Mouse (Mus musculus): ENCODE data around the gene Plekha8. TPM values are rescaled to one million over a fixed set of nuclear protein-coding genes. Genes with fewer than 3 reads are reported as not detected.

Plekha8 gene
- polyA plus RNA-seq, 1 experiment from 2014 or later: 12.2 TPM

- no peak overlapping the region for H3K4me2 ChIP-seq (replicated peaks)
- no peaks in the 10 kb centered on the region for H3K9me3 ChIP-seq
- H3K27me3 ChIP-seq: no peaks in the 10 kb centered on the region
- peaks cover 64% of the 10 kb centered on the region for H3K36me3 ChIP-seq
- 91% methylated on average over 13 of the region's 13 CpGs for WGBS
- H3K4me3 ChIP-seq (replicated peaks): no peak overlapping the region
- no peak overlapping the region for H3K9ac ChIP-seq (replicated peaks)
- no peak overlapping the region for H3K27ac ChIP-seq
- no peak for ATAC-seq
- no peaks in the 10 kb centered on the region; the same call in 1 of the 2 replicates for H3K4me1 ChIP-seq (replicated peaks)
These were observed 95.9 kb downstream of the Plekha8 start for GRCm38 (mm10) chr6:54690838-54691237.

- Histone ChIP-seq H3K4me2 (replicated peaks) (no peak overlapping the region), H3K9ac (replicated peaks) (no peak overlapping the region), H3K4me3 (replicated peaks) (no peak overlapping the region), H3K27ac (no peak overlapping the region), H3K36me3 (peaks cover 68% of the 10 kb centered on the region), H3K9me3 (no peaks in the 10 kb centered on the region), H3K27me3 (no peaks in the 10 kb centered on the region), H3K4me1 (replicated peaks) (no peaks in the 10 kb centered on the region)
- WGBS: 77% methylated on average over 14 of the region's 14 CpGs
- no peak for ATAC-seq
These were observed 96.6 kb downstream of the Plekha8 start for GRCm38 (mm10) chr6:54691368-54692116.

GRCm38 (mm10) chr6:54692201-54692600 lies 97.3 kb downstream of the Plekha8 start:
- H3K27me3 ChIP-seq: no peaks in the 10 kb centered on the region
- no peaks in the 10 kb centered on the region for H3K9me3 ChIP-seq
- H3K4me1 ChIP-seq (replicated peaks): no peaks in the 10 kb centered on the region
- no peak for ATAC-seq
- H3K4me3 ChIP-seq (replicated peaks): no peak overlapping the region
- WGBS: 76% methylated on average over 1 of the region's 1 CpGs
- H3K36me3 ChIP-seq: peaks cover 64% of the 10 kb centered on the region
- no peak overlapping the region for H3K4me2 ChIP-seq (replicated peaks)
- H3K9ac ChIP-seq (replicated peaks): no peak overlapping the region
- no peak overlapping the region for H3K27ac ChIP-seq

DNA sequence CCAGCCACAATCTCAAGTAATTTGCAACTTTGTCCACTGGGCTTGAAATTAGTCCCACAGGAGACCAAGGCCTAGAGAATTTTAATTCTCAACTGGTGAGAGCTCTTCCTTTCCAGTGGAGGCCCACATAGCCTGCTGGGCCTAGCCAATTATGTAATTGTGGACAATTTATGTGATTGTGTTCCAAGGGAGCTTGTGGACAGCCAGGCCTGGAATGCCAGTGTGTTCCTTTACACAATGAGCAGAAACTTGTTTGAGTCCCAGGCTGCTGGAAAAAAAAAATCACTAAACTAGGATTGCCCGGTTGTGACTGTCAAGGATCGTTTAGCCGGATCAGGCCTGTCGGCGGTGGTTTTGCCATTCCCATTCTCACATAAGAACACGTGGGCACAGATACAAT lies 98.4 kb downstream of the Plekha8 start:
- Histone ChIP-seq H3K4me1 (replicated peaks) (no peaks in the 10 kb centered on the region), H3K36me3 (peaks cover 66% of the 10 kb centered on the region), H3K27ac (no peak overlapping the region), H3K9me3 (no peaks in the 10 kb centered on the region), H3K4me2 (replicated peaks) (no peak overlapping the region), H3K4me3 (replicated peaks) (no peak overlapping the region), H3K9ac (replicated peaks) (no peak overlapping the region), H3K27me3 (no peaks in the 10 kb centered on the region)
- no peak for ATAC-seq
- 91% methylated on average over 6 of the region's 6 CpGs for WGBS

Other genes with a start within 250 kb of the Plekha8 start
- gene Wipf3, start 165.5 kb upstream of the Plekha8 start, polyA plus RNA-seq (2015; fragmentation: Nextera tagmentation; extraction: Ambion mirVana): 2.8 and 3.0 TPM in 2 replicates
- gene Scrn1, start 28.6 kb upstream of the Plekha8 start, polyA plus RNA-seq (2015; fragmentation: Nextera tagmentation; extraction: Ambion mirVana): 91.2 and 96.6 TPM in 2 replicates
- gene Fkbp14, start 2.2 kb downstream of the Plekha8 start, polyA plus RNA-seq (2015; fragmentation: Nextera tagmentation; extraction: Ambion mirVana): 7.9 and 8.2 TPM in 2 replicates
- 78.4 and 81.2 TPM in 2 replicates for gene Mturn, start 86.5 kb downstream of the Plekha8 start, polyA plus RNA-seq (2015; fragmentation: Nextera tagmentation; extraction: Ambion mirVana)
- 6.0 and 6.4 TPM in 2 replicates for gene Znrf2, start 221.8 kb downstream of the Plekha8 start, polyA plus RNA-seq (2015; fragmentation: Nextera tagmentation; extraction: Ambion mirVana)

All from midbrain, embryonic 13.5 days (tissue).